Mouse (Mus musculus) lung, embryonic 16.5 days (tissue): ENCODE measurements around the gene Zfp346. TPM values are rescaled to one million over a fixed set of nuclear protein-coding genes. Genes with fewer than 3 reads are reported as not detected.
A peak's percentile ranks its signal among the peaks of the same experiment; 100 is the strongest.

Experiments
- ATAC-seq: fragments of 200-750 bp; cut with Nextera tagmentation; 2 replicates; pipeline ENCODE4 v1.8.0; 2017; ENCODE audit warnings: low read depth, mild to moderate bottlenecking, moderate library complexity
- H3K27ac ChIP-seq: fragments of 300-500 bp; sonication (generic); 2 replicates; pipeline ENCODE4 v1.5.1; 2014; ENCODE audit warnings: mild to moderate bottlenecking, control low read depth, low read length
- H3K27me3 ChIP-seq: fragments of 300-500 bp; sonication (generic); 2 replicates; pipeline ENCODE4 v1.6.1; 2014; ENCODE audit warnings: low read depth, low read length, mixed read lengths; ENCODE audit not compliant: control insufficient read depth, insufficient read depth
- H3K36me3 ChIP-seq: fragments of 300-500 bp; sonication (generic); 2 replicates; pipeline ENCODE4 v1.6.1; 2014; ENCODE audit warnings: low read length; ENCODE audit not compliant: control insufficient read depth, insufficient read depth
- H3K4me1 ChIP-seq: fragments of 300-500 bp; sonication (generic); replicated peaks from 2 replicates; pipeline ENCODE4 v1.6.1; 2014; ENCODE audit warnings: low read length, mixed read lengths; ENCODE audit not compliant: control insufficient read depth, insufficient read depth
- H3K4me2 ChIP-seq: fragments of 300-500 bp; sonication (generic); 2 replicates; pipeline ENCODE4 v1.6.1; 2014; ENCODE audit warnings: low read depth, low read length, control low read depth
- H3K4me3 ChIP-seq: fragments of 300-500 bp; sonication (generic); 2 replicates; pipeline ENCODE4 v1.5.1; 2014; ENCODE audit warnings: mild to moderate bottlenecking, low read length, control low read depth
- H3K9ac ChIP-seq: fragments of 300-500 bp; sonication (generic); 2 replicates; pipeline ENCODE4 v1.6.1; 2014; ENCODE audit warnings: low read length, control low read depth
- H3K9me3 ChIP-seq: fragments of 300-500 bp; sonication (generic); 2 replicates; pipeline ENCODE4 v1.6.1; 2016; ENCODE audit warnings: low read length; ENCODE audit not compliant: control insufficient read depth
- WGBS: fragments of 180-500 bp; shearing (Covaris S2); extraction: QIAGEN DNeasy Blood & Tissue Kit; methylation state at CpG from one replicate; pipeline ENCODE4 v1.1.7; 2014; 5-methylcytosine and 5-hydroxymethylcytosine counted together
- polyA plus RNA-seq: library from polyadenylated mRNA; unstranded; fragments of >200 nt; fragmentation: Nextera tagmentation; extraction: Ambion mirVana; gene quantifications from 2 replicates; pipeline ENCODE4 v1.2.1, GENCODE M21; 2015

Gene Zfp346
- polyA plus RNA-seq, 1 experiment from 2014 or later: 20.0 TPM

- Histone ChIP-seq H3K4me3 (no peak overlapping the region), H3K27ac (no peak overlapping the region), H3K4me2 (no peak overlapping the region), H3K27me3 (no peaks in the 10 kb centered on the region), H3K9ac (no peak overlapping the region), H3K4me1 (peaks cover 21% of the 10 kb centered on the region), H3K9me3 (peaks cover 4% of the 10 kb centered on the region; the same call in 1 of the 2 replicates), H3K36me3 (peaks cover 7% of the 10 kb centered on the region; the same call in 1 of the 2 replicates)
- no peak for ATAC-seq
- 86% methylated on average over 32 of the region's 32 CpGs for WGBS
Measured at GRCm38 (mm10) chr13:55166806-55167725, 62.0 kb downstream of the Zfp346 start.

- Histone ChIP-seq H3K9ac (no peak overlapping the region), H3K4me3 (no peak overlapping the region), H3K9me3 (peaks cover 4% of the 10 kb centered on the region; the same call in 1 of the 2 replicates), H3K4me2 (no peak overlapping the region), H3K4me1 (peaks cover 27% of the 10 kb centered on the region), H3K27me3 (no peaks in the 10 kb centered on the region), H3K36me3 (peaks cover 7% of the 10 kb centered on the region; the same call in 1 of the 2 replicates), H3K27ac (peak overlapping the region; percentile 79; the same call in 1 of the 2 replicates)
- ATAC-seq: no peak
- WGBS: 71% methylated on average over 11 of the region's 11 CpGs
Measured at GRCm38 (mm10) chr13:55167798-55168197, 62.7 kb downstream of the Zfp346 start.

- Histone ChIP-seq H3K9me3 (peaks cover 4% of the 10 kb centered on the region; the same call in 1 of the 2 replicates), H3K4me2 (no peak overlapping the region), H3K4me1 (peaks cover 27% of the 10 kb centered on the region), H3K36me3 (peaks cover 7% of the 10 kb centered on the region; the same call in 1 of the 2 replicates), H3K27ac (peak overlapping the region; percentile 79), H3K27me3 (no peaks in the 10 kb centered on the region), H3K4me3 (no peak overlapping the region), H3K9ac (no peak overlapping the region; the same call in 1 of the 2 replicates)
- no peak for ATAC-seq
- 78% methylated on average over 5 of the region's 5 CpGs for WGBS
Measured at GRCm38 (mm10) chr13:55168255-55168654, 63.1 kb downstream of the Zfp346 start.

GRCm38 (mm10) chr13:55168958-55169369, 63.9 kb downstream of the Zfp346 start:
- Histone ChIP-seq H3K27ac (peak overlapping the region; percentile 79), H3K27me3 (no peaks in the 10 kb centered on the region), H3K9ac (no peak overlapping the region), H3K4me1 (peaks cover 27% of the 10 kb centered on the region), H3K36me3 (peaks cover 7% of the 10 kb centered on the region; the same call in 1 of the 2 replicates), H3K9me3 (peaks cover 4% of the 10 kb centered on the region; the same call in 1 of the 2 replicates), H3K4me2 (no peak overlapping the region), H3K4me3 (no peak overlapping the region)
- 66% methylated on average over 13 of the region's 13 CpGs for WGBS
- ATAC-seq: peak; percentile 88

- WGBS: 9% methylated on average over 26 of the region's 26 CpGs
- Histone ChIP-seq H3K27me3 (no peaks in the 10 kb centered on the region), H3K4me1 (peaks cover 27% of the 10 kb centered on the region), H3K27ac (peak overlapping the region; percentile 86), H3K9me3 (peaks cover 4% of the 10 kb centered on the region; the same call in 1 of the 2 replicates), H3K36me3 (no peaks in the 10 kb centered on the region), H3K4me3 (peak overlapping the region; percentile 19), H3K9ac (peak overlapping the region; percentile 44), H3K4me2 (peak overlapping the region; percentile 48)
- peak; percentile 75 for ATAC-seq
Measured at GRCm38 (mm10) chr13:55171517-55172335, 66.6 kb downstream of the Zfp346 start.

GRCm38 (mm10) chr13:55172336-55172770, 67.2 kb downstream of the Zfp346 start:
- no peak for ATAC-seq
- Histone ChIP-seq H3K4me2 (peak overlapping the region; percentile 48), H3K9me3 (peaks cover 4% of the 10 kb centered on the region; the same call in 1 of the 2 replicates), H3K4me3 (no peak overlapping the region; the same call in 1 of the 2 replicates), H3K9ac (no peak overlapping the region; the same call in 1 of the 2 replicates), H3K4me1 (peaks cover 27% of the 10 kb centered on the region), H3K27ac (peak overlapping the region; percentile 86), H3K36me3 (no peaks in the 10 kb centered on the region), H3K27me3 (no peaks in the 10 kb centered on the region)
- 44% methylated on average over 7 of the region's 7 CpGs for WGBS

- H3K27ac ChIP-seq: no peak overlapping the region
- H3K27me3 ChIP-seq: no peaks in the 10 kb centered on the region
- no peak overlapping the region for H3K4me2 ChIP-seq
- H3K9me3 ChIP-seq: peaks cover 4% of the 10 kb centered on the region; the same call in 1 of the 2 replicates
- H3K4me3 ChIP-seq: no peak overlapping the region
- H3K4me1 ChIP-seq: peaks cover 17% of the 10 kb centered on the region
- H3K9ac ChIP-seq: no peak overlapping the region
- H3K36me3 ChIP-seq: no peaks in the 10 kb centered on the region
- WGBS: 78% methylated on average over 11 of the region's 11 CpGs
- no peak for ATAC-seq
Measured at GRCm38 (mm10) chr13:55174347-55174746, 69.2 kb downstream of the Zfp346 start.

- 74% methylated on average over 6 of the region's 6 CpGs for WGBS
Measured at GRCm38 (mm10) chr13:55176265-55176664, 71.2 kb downstream of the Zfp346 start.

More at GRCm38 (mm10) chr13:55176265-55176664, 71.2 kb downstream of the Zfp346 start:
- Histone ChIP-seq H3K27ac (no peak overlapping the region), H3K27me3 (no peaks in the 10 kb centered on the region), H3K4me1 (peaks cover 13% of the 10 kb centered on the region), H3K4me3 (no peak overlapping the region), H3K9ac (no peak overlapping the region), H3K9me3 (no peaks in the 10 kb centered on the region), H3K4me2 (no peak overlapping the region), H3K36me3 (no peaks in the 10 kb centered on the region)
- no peak for ATAC-seq
